Mouse (Mus musculus) spleen, postnatal 14 days (tissue): ENCODE data around the gene Myo3a.

Experiments
- DNase-seq, 2 experiments: peaks; one replicate each; pipeline ENCODE4 v3.0.0; 2021 to 2022; ENCODE audit warnings: low spot score in 2 of 2

Gene Myo3a

DNA sequence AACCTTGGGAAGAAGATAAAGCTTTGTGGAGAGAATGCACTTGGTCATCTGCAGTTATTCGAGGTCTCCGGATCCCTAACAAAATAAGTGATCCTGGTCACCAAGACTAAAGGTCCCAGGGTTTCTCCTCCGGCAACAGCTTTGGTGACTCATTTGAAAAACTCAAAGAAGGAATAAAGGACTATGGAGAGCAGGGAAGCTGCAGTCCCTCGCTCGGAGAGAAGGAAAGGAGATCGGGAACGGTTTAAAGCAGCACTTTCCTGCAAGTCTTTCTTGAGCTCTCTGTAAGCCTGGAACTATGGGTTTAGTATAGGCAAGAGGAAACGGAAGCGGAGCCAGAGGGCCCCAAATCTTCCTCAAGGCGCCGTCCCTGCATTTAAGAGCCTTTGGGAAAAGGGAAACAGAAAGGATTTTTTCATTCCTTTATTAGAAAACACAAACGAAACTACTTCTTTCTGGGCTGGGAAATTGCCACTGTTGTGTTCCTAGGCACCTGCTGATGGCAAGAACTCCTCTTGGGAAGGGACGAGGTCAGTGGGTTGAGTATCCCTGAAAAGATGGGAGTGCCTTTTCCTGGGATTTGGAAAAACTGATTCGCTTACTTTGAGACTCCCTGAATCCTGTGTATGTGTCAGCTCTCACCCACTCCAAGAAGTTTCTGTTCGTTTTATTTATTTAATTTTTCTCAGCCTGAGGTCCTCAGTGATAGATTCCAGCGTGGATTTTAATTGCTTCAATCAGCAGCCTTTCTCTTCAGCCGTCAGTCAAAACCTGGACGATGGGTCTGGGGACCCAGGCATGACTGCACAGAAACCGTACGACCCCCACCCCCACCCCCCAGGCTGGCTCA lies 393.9 kb downstream of the Myo3a start:
- no peak for DNase-seq

DNA sequence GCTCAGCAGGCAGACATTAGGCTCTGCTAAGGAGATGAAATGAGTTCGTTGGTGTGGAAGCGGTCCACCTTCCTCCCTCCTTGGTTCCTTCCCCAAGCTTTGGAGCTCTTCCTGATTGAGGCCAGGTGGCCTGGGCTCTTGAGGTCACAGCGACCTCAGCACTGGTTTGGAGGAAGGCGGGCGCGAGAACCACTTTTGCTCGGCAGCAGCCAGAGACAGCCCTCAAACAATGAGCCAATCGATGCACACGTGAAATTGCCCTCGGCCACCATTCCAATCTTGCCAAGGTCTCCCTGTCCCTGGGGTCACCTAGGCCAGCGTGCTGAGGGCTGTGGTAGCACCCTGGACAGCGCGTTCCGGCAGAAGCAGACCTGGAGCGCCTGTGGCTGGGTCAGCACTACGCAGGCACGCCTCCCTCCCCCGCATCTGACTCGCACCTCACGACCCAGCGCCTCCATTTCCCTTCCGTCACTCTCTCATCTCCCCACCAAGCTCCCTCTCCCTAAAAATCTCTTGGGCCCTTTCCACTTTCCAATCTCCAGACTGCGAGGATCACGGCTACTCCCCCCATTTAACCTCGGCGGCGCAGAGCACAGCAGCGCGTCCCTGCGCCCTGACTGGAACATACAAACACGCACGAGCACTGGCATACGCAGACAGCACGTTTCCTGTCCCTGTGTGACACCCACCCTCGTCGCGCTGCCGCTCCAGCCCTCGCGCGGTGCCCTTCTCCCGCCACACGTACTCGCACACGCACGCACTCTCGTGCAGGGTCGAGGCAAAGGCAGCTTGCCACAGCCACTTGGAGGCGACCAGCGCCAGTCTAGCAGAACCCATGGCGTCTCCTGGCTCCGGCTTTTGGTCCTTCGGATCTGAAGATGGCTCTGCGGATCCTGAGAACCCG lies 394.8 kb downstream of the Myo3a start, which contains the start of gene Gad2:
TSS of gene Gad2 (plus strand) at position 378 of the 904 bp plus-strand sequence.
- DNase-seq, result no peak

DNA sequence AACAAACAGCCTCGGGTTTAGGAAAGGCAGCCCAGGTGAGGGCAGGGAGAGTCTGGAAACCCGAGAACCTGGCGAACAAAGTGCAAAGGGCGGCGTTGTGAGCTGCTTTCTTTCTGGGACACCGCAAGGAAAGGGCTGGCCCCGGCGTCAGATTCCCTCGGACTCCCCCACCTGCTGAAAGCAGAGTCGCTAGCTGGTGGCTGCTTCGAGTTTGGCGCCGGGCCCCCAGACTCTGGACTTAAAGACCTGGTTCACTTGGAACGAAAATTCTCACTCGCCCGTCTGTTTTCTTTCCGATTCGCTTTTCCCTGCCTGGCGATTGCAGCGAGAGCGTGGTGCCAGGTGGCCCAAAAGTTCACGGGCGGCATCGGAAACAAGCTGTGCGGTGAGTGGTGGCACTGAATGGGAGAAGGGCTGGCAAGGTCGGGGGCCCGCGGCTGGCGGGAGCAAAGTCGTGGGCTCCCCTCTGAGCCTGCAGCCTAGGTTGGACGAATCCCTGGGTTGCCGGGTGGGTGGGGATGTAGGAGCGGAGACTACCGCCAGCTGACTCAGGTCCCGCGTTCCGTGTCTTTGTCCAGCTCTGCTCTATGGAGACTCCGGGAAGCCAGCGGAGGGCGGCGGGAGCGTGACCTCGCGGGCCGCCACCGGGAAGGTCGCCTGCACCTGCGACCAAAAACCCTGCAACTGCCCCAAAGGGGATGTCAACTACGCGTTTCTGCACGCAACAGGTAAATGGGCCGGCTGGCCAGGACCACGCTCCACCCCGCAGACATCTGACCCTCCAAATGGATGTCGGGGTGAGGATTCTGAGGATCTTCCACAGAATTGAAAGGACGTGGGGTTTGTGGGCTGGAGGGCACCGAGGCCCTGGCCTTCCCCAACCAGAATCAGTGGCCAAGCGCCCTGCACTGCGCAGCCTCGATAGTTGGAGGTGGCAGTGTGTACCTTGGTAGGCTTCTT lies 396.1 kb downstream of the Myo3a start:
- no peak for DNase-seq

DNA sequence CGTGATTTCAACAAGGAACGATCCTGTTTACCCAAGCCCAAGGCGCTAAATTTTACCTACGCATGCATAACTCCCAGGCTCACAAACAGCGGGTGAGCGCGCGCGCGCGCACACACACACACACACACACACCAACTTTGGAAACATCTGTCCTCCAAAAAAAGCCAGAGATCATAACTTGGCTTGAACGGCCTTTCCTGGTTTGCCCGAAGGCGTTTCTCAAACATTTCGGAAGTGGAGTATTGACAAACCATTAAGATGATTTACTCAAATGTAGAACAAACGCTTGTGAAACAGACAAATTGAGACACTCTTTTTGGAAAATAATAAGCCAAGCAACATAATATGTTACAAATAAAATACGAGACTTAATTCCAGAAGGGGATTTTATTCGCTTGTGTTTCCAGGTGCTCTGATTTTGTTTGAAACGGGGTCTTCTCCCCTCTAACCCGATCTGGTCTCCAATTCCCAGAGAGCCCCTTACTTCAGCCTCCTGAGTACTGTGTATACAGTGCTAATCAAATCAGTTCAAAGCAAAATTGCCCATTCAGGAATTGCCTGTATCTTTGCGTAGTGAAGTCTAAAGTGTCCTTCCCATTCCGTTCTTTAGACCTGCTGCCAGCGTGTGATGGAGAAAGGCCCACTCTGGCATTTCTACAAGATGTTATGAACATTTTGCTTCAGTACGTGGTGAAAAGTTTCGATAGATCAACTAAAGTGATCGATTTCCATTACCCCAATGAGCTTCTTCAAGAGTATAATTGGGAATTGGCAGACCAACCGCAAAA lies 397.1 kb downstream of the Myo3a start:
- no peak for DNase-seq

DNA sequence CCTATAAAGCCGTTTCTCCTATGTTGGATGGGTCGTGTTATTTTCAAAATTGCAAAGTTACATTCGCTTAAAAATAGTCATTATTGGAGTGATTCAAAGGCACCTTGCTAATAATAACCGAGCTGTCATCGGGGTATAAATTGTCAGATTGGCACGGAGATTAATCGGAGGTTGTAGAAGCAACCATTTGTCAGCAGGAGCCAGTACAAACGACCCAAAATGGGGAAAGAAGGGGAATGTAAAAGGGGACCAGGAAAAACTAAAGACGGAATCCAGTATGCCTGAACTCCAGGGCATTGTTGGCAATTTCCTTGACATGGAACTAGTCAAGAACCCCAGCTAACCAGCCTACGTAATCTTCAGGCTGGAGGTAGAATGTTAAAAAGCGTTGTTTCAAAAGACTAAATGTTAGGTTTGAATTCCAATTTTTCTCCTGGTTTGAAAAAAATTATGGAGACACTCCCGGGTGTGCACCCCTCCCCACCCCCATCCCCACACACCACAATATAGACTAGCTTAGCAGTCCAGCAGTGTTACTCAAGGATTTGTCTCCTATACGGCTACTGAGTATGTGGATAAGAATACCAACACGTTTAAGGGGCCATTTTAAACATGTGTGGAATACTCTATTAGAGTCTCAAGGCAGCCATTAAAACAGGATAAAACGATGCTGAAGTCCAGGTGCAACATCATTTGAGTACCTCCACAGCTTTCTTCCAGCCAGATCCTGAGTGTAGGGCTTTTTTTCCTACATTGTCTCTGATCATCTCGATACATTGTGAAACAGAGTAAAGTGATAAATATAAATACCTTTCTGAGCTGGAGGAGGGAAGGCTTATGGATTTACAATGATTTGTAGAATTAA lies 398.0 kb downstream of the Myo3a start:
- no peak for DNase-seq

DNA sequence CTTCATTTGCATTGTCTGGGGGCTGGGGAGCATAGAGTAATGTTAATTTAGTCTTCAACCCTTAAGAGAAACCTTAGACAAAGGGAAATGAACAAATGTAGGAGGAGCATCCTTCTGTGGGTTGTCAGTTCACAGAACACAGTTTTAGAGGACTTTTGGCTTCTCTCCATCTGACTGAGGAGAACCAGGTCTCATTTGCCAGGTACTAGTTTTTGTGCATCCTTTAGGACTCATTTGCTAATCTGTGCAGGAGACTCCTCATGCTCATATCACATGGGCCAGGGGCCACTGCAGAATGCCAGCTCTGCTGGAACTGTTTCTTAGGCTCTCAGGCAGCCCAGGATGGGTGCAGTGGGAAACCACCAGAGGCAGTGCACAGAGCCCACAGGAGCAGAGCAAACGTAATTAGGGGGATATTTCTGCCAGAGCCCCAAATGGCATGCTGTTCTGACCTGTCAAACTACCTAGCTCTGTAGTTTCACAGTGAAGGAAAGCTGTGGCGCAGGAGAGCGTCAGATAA lies 399.9 kb downstream of the Myo3a start:
- no peak for DNase-seq

DNA sequence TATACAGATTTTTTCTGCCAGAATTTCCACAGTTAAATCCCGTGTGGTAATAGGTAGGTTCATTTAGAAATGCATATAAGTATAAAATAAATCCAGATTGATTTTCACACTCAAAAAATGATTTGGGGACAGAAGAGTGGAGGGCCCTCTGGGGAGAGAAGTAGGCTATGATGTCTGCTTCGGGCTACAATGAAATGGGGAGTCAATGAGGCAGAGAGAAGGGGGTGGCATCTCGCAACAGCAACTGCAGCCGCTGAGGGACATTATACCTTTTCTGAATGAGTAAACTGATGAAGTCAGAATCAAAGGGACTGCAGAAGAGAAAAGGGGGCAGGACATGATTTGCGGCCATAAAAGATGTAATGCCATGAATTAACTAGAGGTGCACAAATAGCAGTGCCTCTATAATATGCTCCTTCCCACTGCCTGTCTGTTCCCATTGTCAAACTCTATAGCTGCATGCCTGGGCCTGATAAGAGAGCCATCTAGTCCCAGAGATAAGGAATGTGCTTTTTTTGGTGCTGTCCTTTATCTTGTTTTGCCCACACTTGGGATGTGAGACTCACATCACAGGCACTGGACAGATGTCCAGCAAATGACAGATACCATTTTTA lies 400.6 kb downstream of the Myo3a start:
- no peak for DNase-seq

DNA sequence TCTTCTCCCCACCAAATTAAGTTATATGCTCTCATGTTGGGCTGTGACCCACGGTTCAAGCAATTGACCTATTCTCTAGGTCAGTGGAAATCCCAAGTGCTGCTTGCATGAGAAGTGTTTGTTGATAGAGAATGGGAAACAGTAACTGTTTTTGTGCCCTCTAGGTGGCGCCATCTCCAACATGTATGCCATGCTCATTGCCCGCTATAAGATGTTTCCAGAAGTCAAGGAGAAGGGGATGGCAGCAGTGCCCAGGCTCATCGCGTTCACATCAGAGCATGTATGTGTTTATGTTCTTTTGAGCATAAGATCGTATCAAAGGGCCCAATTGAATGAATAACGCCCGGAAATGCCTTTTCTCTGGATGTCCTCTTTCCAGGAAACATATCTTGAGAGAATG lies 407.5 kb downstream of the Myo3a start:
- DNase-seq, result no peak

DNA sequence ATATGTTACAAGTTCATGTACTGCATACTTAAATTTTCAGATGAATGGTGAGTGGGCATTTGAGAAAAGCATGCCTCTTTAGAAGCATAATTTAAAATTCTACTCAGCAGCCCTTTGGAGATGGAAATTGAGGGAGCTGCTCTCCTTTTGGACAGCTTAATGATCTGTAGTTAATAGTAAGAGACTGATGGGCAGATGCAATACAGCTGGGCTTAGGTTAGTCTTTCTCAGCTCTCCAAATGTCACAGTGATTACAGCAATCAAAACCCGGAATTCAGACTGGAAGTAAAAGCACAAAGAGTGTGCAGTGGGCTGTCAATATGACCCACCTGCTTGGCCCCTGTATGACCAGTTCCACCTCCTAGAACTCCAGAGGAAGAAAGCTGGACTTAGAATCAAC lies 418.8 kb downstream of the Myo3a start:
- no peak for DNase-seq

DNA sequence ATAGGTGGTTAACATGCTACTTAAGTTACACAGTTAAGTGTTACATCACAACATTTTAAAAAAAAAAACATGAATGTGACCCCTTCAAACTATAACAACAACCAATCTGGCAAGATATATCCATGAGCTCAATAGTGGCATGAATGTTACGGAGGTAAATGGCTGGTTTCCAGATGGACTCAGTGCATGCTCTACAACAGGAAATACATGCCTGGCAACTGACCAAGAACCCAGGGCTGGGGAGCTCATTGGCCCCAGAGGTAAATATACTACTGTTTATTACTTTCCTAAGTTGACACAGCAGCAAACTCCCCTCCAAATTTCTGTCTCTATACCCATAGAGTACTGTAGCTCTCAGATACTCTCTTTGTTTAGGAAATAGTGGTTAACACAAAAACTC lies 421.1 kb downstream of the Myo3a start:
- DNase-seq, result no peak

DNA sequence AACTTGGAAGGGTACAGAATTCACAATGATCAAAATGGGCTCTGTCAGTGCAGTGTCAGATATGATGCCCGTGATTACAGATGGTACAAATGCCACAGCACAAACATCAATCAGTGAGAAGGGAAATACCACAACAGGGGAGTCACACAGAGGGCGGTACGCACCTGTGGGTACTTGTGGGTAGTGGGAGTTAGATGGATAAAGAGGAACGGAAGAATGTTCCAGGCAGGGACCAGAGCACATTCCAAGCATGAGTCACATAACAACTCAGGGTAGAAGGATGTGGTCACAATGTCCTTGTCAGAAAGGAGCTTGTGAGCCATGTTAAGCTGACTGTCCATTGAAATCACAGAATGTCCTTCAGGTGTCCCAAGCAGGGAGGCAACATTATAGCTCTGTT lies 424.5 kb downstream of the Myo3a start:
- no peak for DNase-seq

DNA sequence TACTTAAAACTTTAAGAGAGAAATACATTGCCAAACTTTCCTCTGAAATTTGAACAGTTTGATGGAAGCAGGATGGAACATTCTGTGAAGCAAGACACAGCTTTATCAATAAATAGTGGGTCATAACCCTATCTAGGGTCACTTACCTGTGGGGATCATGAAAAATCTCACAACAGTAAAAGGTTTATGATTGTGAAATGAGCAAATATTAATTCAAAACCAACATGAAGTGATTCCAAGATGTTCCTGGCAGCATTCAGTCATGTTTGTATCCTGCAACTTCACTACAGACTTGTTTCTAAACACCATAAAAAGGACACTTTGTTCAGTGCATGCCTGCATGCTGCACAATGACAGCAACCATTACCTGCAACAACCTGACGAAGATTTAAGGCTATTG lies 436.4 kb downstream of the Myo3a start:
- DNase-seq, result no peak
